Mouse (Mus musculus) central nervous system, embryonic 11.5 days (tissue): ENCODE results near the gene Nrde2. TPM values are rescaled to one million over a fixed set of nuclear protein-coding genes. Genes with fewer than 3 reads are reported as not detected.

Experiments
- polyA plus RNA-seq: library from polyadenylated mRNA; depleted of rRNA; stranded (reverse); fragments of >200 nt; gene quantifications from 2 replicates; pipeline ENCODE4 v1.2.3, GENCODE M21; 2012; rRNA removed

The Nrde2 gene
- polyA plus RNA-seq: 14.1 and 16.0 TPM in 2 replicates

GRCm38 (mm10) chr12:100159261-100159975 lies at the start of gene Nrde2:
Nrde2 (minus strand) TSS chr12:100159653.

GRCm38 (mm10) chr12:100198967-100199660 lies 39.7 kb upstream of the Nrde2 start, which contains the start of gene Calm1:
Calm1 (plus strand) TSS chr12:100199435.

GRCm38 (mm10) chr12:100109986-100110696 lies 49.3 kb downstream of the Nrde2 start, which contains the start of gene Psmc1:
Psmc1 (plus strand) TSS chr12:100110154.

Other genes with a start within 250 kb of the Nrde2 start
- 0.11 and 0.58 TPM in 2 replicates for gene Kcnk13, start 195.2 kb downstream of the Nrde2 start, polyA plus RNA-seq
- 202 and 243 TPM in 2 replicates for gene Psmc1, start 49.5 kb downstream of the Nrde2 start, polyA plus RNA-seq
- 375 and 492 TPM in 2 replicates for gene Calm1, start 39.8 kb upstream of the Nrde2 start, polyA plus RNA-seq